Mouse (Mus musculus): ENCODE results near the gene Myo1f. TPM values are rescaled to one million over a fixed set of nuclear protein-coding genes. Genes with fewer than 3 reads are reported as not detected.

Myo1f gene
- polyA plus RNA-seq, 1 experiment: 0.06 TPM

DNA sequence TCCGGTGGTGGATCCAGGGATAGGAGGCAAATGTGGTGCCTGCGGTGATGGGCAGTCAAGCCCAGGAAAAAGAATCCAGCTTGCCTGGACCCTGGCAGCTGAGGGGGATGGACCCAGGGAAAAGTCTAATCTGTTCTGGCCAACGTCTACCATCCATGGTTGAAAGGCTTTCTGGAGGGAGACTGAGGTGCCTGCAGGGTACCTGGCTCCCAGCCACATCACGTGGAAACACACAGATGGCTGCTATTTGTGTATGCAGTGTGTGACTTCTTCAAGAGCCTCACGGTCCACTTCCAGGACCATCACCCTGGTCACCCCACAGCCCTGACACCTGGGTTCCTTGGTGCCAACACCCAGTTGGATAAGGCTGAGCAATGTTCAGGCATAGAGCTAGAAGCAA, 76.3 kb downstream of the Myo1f start:
- Histone ChIP-seq H3K4me3 (replicated peaks) (no peak overlapping the region), H3K4me1 (ENCODE audit: control insufficient read depth) (peaks cover 36% of the 10 kb centered on the region), H3K36me3 (ENCODE audit: control insufficient read depth) (peaks cover 42% of the 10 kb centered on the region), H3K9me3 (ENCODE audit: control insufficient read depth, low read length) (no peaks in the 10 kb centered on the region), H3K27me3 (ENCODE audit: control insufficient read depth) (no peaks in the 10 kb centered on the region)
- TF ChIP-seq GATA1 (IDR thresholded peaks at IDR 0.05; ENCODE audit: low read length) (no peak), TAL1 (IDR thresholded peaks at IDR 0.05; ENCODE audit: low read length) (no peak)

DNA sequence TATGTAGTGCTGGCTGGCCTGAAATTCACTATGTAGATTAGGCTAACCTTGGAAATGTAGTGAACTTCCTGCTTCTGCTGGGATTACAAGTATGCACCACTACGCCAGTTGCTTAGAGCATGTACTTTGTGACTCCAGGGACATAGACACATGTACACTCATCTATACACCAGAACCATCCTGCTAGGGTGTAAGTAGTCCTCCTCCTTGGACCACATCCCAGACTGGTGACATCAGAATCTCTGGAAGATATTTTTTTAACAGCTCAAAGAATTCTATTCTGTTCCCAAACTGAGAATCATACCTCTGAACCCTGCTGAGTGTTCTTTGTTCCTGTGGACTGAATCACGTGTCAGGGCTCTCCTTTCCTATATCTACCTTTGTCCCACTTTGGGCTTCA, 81.5 kb downstream of the Myo1f start:
- peaks cover 41% of the 10 kb centered on the region for H3K36me3 ChIP-seq (ENCODE audit: control insufficient read depth)
- H3K27me3 ChIP-seq (ENCODE audit: control insufficient read depth): no peaks in the 10 kb centered on the region
- no peaks in the 10 kb centered on the region for H3K9me3 ChIP-seq (ENCODE audit: control insufficient read depth, low read length)
- TF ChIP-seq TAL1 (IDR thresholded peaks at IDR 0.05; ENCODE audit: low read length) (no peak), GATA1 (IDR thresholded peaks at IDR 0.05; ENCODE audit: low read length) (no peak)
- peaks cover 4% of the 10 kb centered on the region for H3K4me1 ChIP-seq (ENCODE audit: control insufficient read depth)
- H3K4me3 ChIP-seq (replicated peaks): no peak overlapping the region

DNA sequence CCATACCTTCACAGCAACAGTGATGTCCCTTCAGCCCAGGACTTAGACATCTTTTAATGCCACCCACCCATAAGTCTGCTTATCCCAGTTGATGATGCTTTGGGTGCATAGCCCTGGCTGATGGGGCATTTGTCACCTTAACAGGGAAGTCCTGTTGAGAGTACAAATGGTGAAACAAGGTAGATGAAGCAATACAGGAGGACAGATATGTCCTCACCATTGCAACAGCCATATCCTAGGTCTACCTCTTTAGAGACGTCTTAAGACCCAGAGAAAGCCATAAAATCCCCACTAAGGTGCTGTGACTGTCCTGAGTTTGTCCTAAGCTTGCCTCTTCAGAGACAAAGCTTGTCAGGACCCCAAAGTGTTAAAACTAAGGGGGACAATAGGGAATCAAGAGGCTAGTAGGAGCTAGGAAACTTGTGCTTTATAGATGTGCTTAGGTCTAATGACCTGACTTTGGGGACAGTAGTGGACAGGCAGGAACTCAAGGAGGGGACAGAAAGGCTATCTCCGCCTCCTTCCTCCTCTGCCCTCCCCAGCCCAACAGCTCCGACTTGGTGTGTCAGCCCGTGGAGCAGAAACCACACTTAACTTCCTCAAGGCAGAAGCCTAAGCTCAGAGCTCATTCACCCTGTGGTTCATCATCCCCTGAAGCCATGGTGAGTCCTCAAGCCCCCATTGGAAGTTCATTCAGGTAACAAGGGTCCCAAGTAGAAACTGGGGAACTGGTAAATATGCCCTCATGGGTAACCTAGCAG, 82.2 kb downstream of the Myo1f start, which contains the start of gene Pram1:
TSS of gene Pram1 (plus strand) at position 541 of the 761 bp plus-strand sequence.
- H3K4me3 ChIP-seq (replicated peaks): no peak within 1 kb of the TSS
- H3K36me3 ChIP-seq (ENCODE audit: control insufficient read depth): peaks cover 47% of the 10 kb centered on the region
- no peaks in the 10 kb centered on the region for H3K9me3 ChIP-seq (ENCODE audit: control insufficient read depth, low read length)
- TF ChIP-seq GATA1 (IDR thresholded peaks at IDR 0.05; ENCODE audit: low read length) (no peak), TAL1 (IDR thresholded peaks at IDR 0.05; ENCODE audit: low read length) (no peak)
- peaks cover 4% of the 10 kb centered on the region for H3K4me1 ChIP-seq (ENCODE audit: control insufficient read depth)
- no peaks in the 10 kb centered on the region for H3K27me3 ChIP-seq (ENCODE audit: control insufficient read depth)

DNA sequence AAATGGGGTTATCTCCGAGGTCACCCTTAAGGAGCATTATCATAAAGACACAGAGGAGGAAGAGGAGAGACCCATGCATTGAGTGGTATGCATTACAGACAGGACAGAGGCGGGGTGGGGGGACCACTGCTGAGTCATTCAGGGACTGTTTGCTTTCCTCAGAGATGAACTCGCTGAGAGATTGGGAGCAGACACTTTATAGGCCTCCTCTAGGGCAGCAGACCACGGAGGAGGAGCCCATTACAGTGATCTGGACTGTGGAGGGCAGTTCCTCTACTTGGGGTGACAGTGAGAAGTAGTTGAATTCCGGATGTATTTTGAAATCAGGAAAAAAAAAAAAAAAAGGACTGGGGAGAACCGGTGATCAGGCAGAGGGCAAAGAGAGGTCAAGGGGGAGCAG, 84.2 kb downstream of the Myo1f start:
- no peaks in the 10 kb centered on the region for H3K9me3 ChIP-seq (ENCODE audit: control insufficient read depth, low read length)
- no peak overlapping the region for H3K4me3 ChIP-seq (replicated peaks)
- TF ChIP-seq TAL1 (IDR thresholded peaks at IDR 0.05; ENCODE audit: low read length): no peak
- TF ChIP-seq GATA1 (IDR thresholded peaks at IDR 0.05; ENCODE audit: low read length): no peak
- H3K4me1 ChIP-seq (ENCODE audit: control insufficient read depth): peaks cover 4% of the 10 kb centered on the region
- H3K36me3 ChIP-seq (ENCODE audit: control insufficient read depth): peaks cover 55% of the 10 kb centered on the region
- H3K27me3 ChIP-seq (ENCODE audit: control insufficient read depth): no peaks in the 10 kb centered on the region

DNA sequence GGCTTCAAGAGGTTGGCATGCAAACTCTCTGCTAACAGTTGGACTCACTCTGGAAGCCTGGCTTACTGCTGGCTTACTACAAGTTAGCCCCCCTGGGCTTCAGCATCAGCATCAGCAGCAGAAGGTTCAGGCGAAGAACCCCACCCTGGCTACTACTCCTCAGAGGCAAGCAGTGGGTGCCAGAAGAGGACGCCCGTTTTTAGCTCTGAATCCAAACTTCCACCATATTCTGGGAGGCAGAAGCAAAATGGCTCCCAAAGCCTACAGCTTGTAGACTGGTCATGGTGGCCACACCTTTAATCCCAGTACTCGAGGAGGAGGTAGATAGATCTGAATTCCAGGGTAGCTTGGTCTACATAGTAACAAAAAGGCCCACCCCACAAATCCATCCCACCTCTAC, 88.6 kb downstream of the Myo1f start:
- Histone ChIP-seq H3K36me3 (ENCODE audit: control insufficient read depth) (peaks cover 79% of the 10 kb centered on the region), H3K27me3 (ENCODE audit: control insufficient read depth) (no peaks in the 10 kb centered on the region), H3K4me3 (replicated peaks) (no peak overlapping the region), H3K4me1 (ENCODE audit: control insufficient read depth) (peaks cover 4% of the 10 kb centered on the region), H3K9me3 (ENCODE audit: control insufficient read depth, low read length) (no peaks in the 10 kb centered on the region)
- TF ChIP-seq GATA1 (IDR thresholded peaks at IDR 0.05; ENCODE audit: low read length): no peak
- no peak for TF ChIP-seq TAL1 (IDR thresholded peaks at IDR 0.05; ENCODE audit: low read length)

DNA sequence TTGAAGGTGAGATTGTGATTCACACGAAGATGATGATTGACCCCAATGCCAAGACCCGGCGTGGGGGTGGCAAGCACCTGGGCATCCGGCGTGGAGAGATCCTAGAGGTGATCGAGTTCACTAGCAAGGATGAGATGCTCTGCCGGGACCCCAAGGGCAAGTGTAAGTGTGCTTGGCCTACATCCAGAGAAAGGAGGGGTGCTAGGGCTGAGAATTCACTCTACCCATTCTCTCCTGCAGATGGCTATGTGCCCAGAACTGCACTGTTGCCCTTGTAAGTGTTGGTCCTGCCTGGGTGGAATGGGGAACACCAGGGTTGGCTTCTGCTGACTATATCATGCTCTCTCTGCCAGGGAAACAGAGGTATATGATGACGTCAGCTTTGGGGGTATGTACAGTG, 89.6 kb downstream of the Myo1f start:
- H3K36me3 ChIP-seq (ENCODE audit: control insufficient read depth): peaks cover 89% of the 10 kb centered on the region

DNA sequence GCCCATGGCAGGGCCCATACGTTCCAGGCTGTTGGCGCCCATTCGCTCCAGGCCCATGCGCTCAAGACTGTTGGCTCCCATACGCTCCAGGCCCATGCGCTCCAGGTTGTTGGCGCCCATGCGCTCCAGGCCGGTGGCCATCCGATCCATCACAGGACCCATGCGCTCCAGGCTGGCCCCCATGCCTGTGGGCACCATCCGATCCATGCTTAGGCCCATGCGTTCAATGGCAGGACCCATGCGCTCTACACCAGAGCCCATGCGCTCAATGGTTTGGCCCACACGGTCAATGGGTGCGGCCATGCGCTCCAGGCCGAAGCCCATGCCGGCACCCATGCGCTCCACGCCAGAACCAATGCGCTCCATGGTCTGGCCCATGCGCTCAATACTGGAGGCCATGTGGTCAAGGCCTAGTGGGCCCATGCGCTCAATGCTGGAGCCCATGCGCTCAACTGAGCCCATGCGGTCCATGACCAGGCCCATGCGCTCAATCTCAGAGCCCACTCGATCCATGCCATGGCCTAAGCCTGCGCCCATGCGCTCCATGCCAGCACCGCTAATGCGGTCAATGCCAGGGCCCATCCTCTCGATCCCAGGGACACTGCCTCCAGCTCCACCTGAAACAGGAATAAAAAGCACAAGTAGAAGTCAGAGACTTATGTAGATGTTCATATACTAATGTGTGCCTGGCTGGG, 94.4 kb downstream of the Myo1f start:
- Histone ChIP-seq H3K4me1 (ENCODE audit: control insufficient read depth) (no peaks in the 10 kb centered on the region; the same call in 1 of the 2 replicates), H3K36me3 (ENCODE audit: control insufficient read depth) (peaks cover 100% of the 10 kb centered on the region), H3K4me3 (replicated peaks) (no peak overlapping the region), H3K27me3 (ENCODE audit: control insufficient read depth) (no peaks in the 10 kb centered on the region; the same call in 1 of the 2 replicates), H3K9me3 (ENCODE audit: control insufficient read depth, low read length) (no peaks in the 10 kb centered on the region)
- TF ChIP-seq GATA1 (IDR thresholded peaks at IDR 0.05; ENCODE audit: low read length) (no peak), TAL1 (IDR thresholded peaks at IDR 0.05; ENCODE audit: low read length) (no peak)

More for the DNA sequence above, 89.6 kb downstream of the Myo1f start:
- no peak for TF ChIP-seq GATA1 (IDR thresholded peaks at IDR 0.05; ENCODE audit: low read length)
- TF ChIP-seq TAL1 (IDR thresholded peaks at IDR 0.05; ENCODE audit: low read length): no peak
- Histone ChIP-seq H3K27me3 (ENCODE audit: control insufficient read depth) (no peaks in the 10 kb centered on the region; the same call in 1 of the 2 replicates), H3K4me1 (ENCODE audit: control insufficient read depth) (peaks cover 2% of the 10 kb centered on the region), H3K9me3 (ENCODE audit: control insufficient read depth, low read length) (no peaks in the 10 kb centered on the region), H3K4me3 (replicated peaks) (no peak overlapping the region)

Other genes with a start within 250 kb of the Myo1f start
- 0.03 TPM in 1 of 2 replicates, not detected in the other for gene Zfp81, start 196.8 kb upstream of the Myo1f start, polyA plus RNA-seq (2012)
- gene Zfp101, start 161.1 kb upstream of the Myo1f start, polyA plus RNA-seq (2012): 0.04 and 0.07 TPM in 2 replicates
- not detected in 2 replicates for gene Actl9, start 122.8 kb upstream of the Myo1f start, polyA plus RNA-seq (2012)
- gene Adamts10, start 31.5 kb upstream of the Myo1f start, polyA plus RNA-seq (2012): 0.04 and 0.12 TPM in 2 replicates
- gene Zfp414, start 73.4 kb downstream of the Myo1f start, polyA plus RNA-seq (2012): 14.9 and 17.2 TPM in 2 replicates
- 0.09 and 0.12 TPM in 2 replicates for gene Pram1, start 82.3 kb downstream of the Myo1f start, polyA plus RNA-seq (2012)
- gene Hnrnpm, start 131.2 kb downstream of the Myo1f start, polyA plus RNA-seq (2012): 33.0 and 43.0 TPM in 2 replicates
- gene March2, start 163.0 kb downstream of the Myo1f start, polyA plus RNA-seq (2012): 80.5 and 112 TPM in 2 replicates
- 26.5 and 41.4 TPM in 2 replicates for gene Rab11b, start 204.8 kb downstream of the Myo1f start, polyA plus RNA-seq (2012)
- gene Angptl4, start 226.1 kb downstream of the Myo1f start, polyA plus RNA-seq (2012): 0.07 TPM in 1 of 2 replicates, not detected in the other

Measured in erythroblast, embryonic 14.5 days (primary cell).